Mouse (Mus musculus) lung, postnatal 4 days (tissue): Measurements from ENCODE around the gene Rcbtb2.

Experiments
- DNase-seq, 2 experiments: peaks; one replicate each; pipeline ENCODE4 v3.0.0; 2021

The Rcbtb2 gene

DNA sequence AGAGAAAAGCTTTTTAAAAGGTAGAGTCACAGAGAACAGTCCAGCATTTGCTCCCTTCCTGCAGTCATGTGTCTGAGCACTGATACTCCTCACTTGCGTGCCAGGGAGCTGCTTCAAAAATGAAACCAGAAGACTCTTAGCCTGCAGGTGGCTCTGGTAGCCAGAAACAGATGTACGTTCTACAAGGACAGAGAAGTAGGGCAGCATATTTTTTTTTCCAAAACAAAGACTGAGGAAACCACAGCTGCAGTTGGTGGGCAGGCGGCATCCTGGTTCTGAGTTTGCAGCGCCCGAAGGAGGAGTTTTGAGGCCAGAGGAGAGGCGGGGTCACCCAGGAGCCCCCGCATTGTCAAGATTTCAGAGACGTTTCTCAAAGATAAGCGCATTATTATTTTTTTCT lies 5.9 kb upstream of the Rcbtb2 start:
- peak; percentile 52 to 70 for DNase-seq

DNA sequence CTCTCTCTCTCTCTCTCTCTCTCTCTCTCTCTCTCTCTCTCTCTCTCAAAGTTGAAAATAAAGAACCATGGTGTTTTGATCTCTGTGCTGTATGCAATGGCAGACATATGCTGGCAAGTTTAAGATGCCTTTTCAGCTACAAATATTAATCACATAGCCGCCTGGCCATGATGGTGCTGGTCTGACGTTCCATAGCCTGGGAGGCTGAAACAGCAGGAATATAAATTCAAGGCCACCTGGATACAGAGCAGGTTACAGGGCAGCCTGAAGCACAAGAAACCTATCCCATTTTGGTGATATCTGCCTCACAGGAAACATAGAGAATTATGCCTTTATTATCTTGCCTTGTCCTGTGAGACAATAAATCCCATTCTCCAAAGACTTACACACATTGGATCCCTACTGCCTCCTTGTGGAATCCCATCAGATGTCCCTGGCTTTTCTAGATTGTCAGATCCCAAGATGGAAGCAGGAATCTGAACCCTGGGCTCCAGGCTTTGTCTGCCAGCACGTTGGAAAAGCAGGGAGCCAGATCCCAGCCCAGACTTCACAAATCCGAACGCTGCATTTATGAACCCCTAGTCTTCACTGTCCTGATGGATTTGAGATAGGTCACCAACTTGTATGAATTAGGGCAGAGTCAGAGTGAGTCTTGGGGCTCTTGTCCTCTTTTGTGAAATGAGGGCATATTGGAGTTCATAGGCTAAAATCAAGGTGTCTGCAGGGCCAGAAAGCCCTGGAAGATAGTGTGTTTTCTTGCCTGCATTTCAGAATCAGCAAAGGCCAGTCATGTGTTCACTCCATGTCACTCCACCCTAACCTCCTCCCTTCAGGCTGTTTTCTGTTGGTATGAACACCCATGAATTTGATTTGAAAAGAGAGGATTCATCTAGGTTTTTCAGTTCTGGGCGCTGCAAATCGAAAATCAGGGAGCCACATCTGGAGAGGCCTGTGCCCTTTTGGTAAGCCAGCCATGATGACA lies 5.1 kb upstream of the Rcbtb2 start:
- no peak for DNase-seq

DNA sequence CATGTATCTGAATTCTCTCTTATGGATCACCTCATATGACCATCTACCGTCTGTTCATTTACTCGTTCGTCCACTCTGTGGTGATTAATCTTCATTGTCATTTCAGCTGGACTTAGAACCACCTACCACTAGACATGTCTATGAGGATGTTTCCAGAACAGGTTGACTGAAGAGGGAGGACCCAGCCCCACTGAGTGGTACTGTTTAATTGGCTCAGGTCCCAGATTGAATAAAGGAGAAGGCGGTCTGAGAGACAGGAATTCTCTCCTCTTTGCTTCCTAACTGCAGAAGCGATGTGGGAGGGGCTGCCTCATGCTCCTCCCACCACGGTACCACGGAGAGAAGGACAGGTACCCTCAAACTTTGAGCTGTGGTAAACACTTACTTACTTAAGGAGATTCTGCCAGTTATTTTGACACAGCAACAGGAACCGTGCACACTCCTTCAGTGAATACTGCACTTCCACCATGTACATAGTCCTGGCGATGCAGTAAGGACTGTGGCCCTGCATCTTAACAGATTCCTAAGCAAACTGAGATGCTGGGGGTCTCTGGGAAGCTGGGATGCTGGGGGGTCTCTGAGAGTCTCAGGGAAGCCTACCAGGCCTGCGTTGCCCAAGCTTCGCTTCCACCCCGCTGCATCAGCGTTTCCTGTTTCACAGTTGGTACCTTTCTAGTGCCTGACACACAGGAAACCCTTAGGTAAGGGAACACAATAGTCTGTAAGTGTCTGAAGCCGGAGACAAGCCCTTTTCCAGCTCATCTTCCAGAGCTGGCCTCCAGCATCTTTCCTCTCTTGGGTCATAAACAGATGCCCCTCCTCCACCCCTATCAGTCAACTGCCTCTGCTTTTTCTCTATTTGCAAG lies 4.1 kb upstream of the Rcbtb2 start:
- DNase-seq: no peak

GRCm38 (mm10) chr14:73119459-73119858 lies 3.4 kb upstream of the Rcbtb2 start:
- no peak for DNase-seq

DNA sequence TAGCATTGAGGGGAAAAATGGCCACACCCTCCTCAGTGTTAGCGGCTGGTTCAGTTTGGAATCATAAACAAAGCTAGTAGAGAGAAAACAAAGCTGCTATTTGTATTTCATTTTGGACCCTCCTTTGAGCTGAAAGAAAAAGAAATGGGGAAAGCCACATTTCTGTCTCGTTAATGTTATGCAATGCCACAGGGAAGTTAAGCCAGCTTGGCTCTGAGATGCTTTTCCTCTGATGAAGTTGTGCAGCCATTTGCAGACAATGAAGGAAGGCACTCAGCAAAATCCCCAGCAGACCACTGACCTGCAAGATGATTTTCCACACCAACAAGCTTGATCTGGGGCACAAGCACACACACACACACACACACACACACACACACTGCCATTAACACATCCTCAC lies 2.9 kb upstream of the Rcbtb2 start:
- DNase-seq: no peak

DNA sequence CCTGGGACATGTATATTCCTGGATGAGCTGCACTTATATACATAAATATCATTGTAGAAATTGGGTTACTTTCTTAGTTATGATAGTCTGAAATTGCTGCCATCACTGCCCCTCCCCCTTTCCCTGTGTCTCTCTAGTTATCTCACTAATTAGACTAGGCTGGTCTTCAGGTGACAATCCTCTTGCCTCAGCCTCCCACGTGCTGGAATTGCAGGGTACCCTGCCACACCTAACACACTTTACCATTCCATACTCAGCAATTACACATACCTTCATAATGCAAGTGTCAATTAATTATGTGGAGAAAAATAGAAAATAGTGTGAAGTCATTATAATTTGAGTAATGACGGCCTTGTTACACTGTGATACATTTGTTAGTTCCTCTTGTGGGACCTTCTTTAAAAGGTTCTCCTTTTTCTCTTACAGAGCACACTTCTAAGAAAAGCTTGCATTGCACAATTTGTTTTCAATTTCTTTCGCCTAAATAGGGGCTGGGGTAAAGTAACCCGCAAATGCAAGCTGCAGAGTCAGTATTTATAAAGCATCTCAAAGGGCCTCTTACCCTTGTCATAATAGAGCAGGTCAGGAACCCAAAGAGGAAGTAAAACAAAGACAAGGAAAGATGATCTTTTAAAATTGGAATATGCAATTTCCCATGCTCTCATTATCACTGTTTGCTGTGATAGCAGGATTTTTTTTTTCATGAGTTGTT lies 470 bp upstream of the Rcbtb2 start:
- no peak for DNase-seq

- no peak for DNase-seq
These were observed 544 bp downstream of the Rcbtb2 start for GRCm38 (mm10) chr14:73123381-73123780.

DNA sequence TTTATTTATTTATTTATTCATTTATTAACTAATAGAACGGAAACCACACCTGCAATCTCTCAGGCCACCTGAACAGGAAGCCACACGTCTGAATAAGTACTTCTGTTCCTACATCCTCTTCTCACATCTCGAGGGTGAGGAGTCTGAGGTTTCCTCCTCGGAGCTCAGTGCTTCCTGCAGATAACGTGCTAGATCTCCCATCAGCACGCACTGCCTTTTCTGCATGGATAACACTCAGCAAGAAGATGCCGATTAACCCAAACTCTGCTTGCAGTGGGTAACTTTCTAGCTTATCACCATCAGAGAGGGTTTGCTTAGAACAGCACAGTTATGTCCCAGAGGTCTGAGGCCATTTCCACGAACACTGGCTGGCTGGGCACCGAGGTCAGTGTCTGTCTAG lies 949 bp downstream of the Rcbtb2 start:
- DNase-seq: peak; percentile 26 to 29

- no peak for DNase-seq
These were observed 7.7 kb downstream of the Rcbtb2 start for GRCm38 (mm10) chr14:73130519-73130918.

DNA sequence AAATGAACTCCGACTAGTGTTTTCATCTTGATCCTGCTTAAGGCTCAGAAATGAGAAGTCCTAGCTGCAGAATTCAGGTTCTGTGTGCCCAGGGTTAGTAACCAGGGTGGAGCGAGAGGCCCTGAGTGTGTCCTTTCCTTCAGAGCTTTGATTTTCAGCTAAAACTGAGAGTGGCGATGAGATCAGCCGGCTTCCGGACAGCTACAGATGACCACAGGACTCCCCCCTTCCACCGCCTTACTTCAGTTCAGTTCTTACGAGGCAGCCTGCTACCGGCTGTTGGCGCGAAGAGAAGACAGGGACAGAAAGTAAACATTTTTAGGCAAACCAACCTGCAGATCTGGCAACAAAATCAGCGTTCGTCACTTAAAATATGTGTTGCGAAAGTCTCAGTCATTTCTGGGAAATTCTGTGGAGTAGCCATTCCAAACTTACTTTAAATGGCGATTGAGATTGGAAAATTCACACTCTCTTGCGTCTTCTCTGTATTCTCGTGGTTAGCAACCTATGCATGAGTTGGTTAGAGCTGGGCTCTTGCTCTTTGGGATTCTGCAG lies 9.1 kb downstream of the Rcbtb2 start:
- DNase-seq: peak in 1 of 2 experiments; percentile 44

- no peak for DNase-seq
These were observed 9.9 kb downstream of the Rcbtb2 start for GRCm38 (mm10) chr14:73132731-73133130.

DNA sequence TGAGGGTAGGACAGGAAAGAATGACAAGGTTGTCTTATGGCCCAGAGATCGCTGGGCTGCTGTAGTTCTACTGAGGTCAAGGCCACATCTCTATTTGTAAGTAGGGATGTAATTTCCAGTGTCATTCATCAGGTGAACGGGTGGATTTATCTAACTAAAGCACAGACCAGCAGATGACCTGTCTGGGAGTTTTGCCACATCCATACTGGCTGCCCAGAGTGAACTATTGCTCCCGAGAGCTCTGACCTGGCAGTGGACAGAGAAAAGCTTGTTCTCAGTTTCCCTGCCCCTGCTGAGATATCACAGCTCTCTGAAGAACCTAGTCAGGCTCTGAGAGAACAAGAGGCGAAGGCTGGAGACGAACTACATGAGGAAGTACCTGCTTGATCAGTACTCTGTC lies 14.4 kb downstream of the Rcbtb2 start:
- no peak for DNase-seq

DNA sequence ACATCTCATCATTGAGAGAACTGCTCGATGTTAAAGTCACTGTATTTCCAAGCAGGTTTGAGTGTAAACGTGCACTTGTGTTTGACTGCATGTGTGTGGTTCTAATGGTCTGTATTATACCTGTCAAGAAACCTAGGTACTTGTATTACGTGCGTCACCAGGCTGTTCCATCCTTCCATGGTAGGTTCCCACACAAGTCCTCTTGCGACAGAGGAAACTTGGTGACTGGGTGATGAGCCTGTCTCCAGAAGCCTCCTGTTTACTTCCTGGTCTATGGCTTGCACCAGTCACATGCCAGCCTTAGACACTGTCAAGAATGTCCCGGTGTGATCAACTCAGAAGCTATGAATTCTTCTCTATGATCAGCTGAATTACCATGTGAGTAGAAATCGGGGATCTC lies 15.6 kb downstream of the Rcbtb2 start:
- DNase-seq: no peak

GRCm38 (mm10) chr14:73139866-73140265 lies 17.0 kb downstream of the Rcbtb2 start:
- no peak for DNase-seq

GRCm38 (mm10) chr14:73141800-73142199 lies 19.0 kb downstream of the Rcbtb2 start:
- no peak for DNase-seq

DNA sequence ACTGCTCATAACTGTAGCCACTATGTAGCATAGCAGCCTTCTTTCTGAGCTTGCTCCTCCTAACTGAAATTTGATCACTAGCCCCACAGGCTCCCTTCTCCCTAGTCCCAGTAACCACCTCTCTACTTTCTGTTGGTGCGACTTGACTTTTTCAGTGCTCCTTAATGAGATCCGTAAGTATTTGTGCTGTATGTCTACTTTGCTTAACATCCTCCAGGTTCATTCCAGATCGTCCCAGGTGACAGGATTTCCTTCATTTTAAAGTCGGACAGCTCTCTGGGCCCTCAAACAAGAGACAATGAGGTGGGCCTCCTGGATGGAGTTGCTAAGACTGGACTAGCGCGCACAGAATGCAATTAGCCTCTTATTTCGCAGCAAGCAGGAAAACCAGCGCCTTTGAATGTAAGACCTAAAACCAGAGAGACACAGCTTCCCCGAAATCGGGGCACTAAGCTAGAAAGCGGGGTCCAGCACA lies 19.6 kb downstream of the Rcbtb2 start:
- no peak for DNase-seq

DNA sequence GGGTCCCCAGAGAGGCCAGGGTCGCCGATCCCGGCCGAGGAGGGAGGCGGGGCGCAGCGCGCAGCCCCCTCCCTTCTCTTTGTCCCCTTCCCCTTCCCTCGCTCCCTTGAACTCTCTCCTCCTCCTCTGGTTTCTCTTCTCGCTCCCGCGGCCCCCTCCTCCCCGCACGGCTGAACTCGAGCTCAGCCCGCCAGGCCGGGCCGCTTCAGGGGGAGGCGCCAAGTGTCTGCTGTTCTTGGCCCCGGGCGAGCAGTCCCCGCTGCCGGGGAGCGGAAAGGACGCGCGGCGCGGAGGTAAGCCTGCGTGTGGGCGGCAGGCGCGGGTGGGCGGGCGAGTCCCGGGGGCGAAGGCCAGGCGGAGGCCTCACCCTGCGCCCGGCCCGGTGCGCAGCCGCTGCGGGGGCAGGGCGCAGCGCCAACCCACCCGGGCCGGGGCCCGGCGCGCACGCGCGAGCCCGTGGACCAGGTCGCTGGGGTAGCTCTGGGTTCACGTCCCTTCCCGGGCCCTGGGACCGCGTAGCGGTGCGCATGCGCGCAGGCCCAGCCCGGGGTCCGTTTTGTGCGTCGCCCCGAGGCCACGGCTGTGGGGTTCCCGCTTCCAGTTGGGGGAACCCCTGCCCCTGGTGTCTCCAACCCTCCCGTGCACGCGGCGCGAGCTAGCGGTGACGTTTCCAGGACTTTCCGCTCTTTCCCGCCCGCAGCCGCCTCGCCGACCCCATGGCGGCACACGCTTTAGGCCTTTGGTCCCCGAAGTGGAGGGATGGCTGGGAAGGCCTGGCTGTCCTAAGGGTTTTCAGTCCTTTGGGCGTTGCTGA lies 20.3 kb downstream of the Rcbtb2 start:
- DNase-seq: peak; percentile 88 to 92

DNA sequence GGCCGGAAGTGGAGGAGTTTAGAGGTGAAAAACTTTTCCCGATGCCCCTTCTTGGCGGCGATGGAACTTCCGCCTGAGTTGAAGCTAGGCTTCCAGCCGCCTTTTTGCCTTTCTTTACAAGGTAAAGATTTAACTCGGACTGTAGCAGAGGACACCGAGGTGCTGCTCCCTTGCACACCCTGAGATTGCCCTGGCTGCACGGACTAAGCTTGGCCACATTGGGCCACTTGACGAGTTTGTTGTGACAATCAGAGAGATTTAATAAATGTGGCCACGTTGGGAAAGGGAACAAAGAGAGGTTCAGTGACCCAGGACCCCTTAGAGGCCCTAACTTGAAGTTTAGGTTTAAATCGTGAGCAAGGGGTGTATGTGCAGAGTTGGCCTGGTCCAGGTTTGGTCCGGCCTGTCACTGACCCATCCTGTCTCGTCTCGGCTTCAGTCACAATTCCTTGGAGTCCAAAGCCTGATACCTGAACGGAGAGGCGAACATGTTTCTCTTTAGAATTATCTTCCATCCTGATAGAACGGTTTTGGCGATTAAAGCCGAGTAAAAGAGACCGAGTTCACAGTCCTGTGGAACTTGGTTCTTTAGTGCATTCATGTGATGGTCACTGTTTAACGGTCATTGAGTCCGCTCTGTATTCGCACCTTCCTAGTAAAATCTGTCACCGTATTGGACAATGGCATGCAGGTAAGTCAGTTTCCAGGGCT lies 21.0 kb downstream of the Rcbtb2 start:
- DNase-seq: no peak

DNA sequence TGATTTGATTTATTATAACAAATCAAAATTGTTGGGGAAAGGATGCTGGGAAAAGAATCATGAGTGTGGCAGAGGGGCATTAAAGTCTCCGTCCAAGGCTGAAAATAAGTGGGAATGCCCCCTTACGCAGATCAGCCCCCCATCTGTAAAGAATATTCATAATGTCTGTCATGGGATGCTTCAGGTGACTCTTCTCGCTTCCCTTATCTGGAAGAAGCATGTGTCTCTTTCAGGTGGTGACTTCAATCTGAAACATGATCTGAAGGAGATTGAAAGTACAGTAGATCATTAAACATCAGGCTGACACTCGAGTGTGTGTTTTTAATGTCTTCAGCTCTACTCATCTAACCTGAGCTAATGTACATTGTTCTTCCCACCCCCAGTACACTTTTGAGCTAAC lies 22.7 kb downstream of the Rcbtb2 start:
- DNase-seq: no peak

DNA sequence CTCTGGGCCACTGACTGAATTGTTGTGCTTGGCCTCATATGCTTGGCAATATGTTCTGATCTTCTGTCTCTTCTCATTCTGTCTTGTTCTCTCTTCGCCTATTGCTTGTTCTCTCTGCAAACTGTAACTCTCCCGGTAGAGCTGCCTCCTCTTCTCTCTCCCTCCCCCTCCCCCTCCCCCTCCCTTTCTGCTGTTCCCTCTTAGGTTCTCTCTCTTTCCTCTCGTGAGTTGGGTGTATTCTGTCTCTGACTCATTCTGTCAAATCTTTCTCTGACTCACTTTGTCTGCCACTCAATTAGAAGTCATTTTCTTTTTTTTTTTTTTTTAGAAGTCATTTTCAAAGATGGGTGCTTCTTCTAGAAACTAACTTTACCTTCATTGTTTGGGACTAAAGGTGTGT lies 23.9 kb downstream of the Rcbtb2 start:
- no peak for DNase-seq

DNA sequence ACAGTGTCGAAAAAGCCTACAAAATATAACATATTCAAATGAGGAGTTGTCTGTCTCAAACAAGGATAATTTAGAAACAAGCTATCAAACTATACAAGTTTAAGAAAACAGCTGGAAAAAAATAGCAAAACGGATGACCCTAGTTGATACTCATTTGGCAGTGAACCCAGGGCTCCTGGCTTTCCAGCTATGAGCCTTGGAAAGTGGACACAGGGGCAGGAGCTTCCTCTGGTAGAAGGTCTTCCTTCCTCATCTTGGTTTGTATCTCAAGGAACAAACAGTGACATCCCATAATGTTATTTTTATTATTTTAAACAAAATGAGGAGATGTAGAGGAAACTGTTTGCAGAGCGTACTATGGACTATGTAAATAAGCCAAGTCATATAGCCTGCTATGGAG lies 25.3 kb downstream of the Rcbtb2 start:
- DNase-seq: no peak
